Mouse (Mus musculus): Measurements from ENCODE around the gene Ikzf2. TPM values are rescaled to one million over a fixed set of nuclear protein-coding genes. Genes with fewer than 3 reads are reported as not detected.
A peak's percentile ranks its signal among the peaks of the same experiment; 100 is the strongest.

The Ikzf2 gene
- polyA plus RNA-seq, 1 experiment from 2014 or later = 5.0 TPM

- 4% methylated on average over 4 of the region's 4 CpGs for WGBS
- ATAC-seq = no peak
Measured at GRCm38 (mm10) chr1:69688118-69688517, 1.1 kb upstream of the Ikzf2 start.

DNA sequence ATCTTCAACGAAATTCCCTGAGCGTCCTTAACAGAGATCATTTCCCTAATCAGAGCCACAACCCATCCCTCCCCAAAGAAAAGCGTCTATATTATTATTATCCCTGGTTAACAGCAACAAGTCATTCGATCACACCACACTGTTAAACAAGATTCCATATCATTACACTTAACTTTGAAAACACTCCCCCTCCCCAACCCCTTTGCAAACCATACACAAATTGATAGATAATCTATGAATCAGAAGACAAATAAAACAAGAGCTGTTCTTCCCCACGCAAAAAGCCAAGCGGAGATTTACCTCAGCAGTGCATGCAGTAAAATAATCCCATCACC is 337 bp downstream of the Ikzf2 start:
- Histone ChIP-seq H3K9ac (replicated peaks; ENCODE audit: low read depth, low read length) (peak overlapping the region; percentile 81), H3K4me1 (replicated peaks; ENCODE audit: control insufficient read depth, insufficient read depth, low read length) (peaks cover 13% of the 10 kb centered on the region), H3K4me2 (ENCODE audit: low read length) (peak overlapping the region; percentile 86), H3K9me3 (ENCODE audit: control insufficient read depth, low read length) (no peaks in the 10 kb centered on the region), H3K4me3 (replicated peaks; ENCODE audit: low read length) (peak overlapping the region; percentile 90), H3K27me3 (replicated peaks; ENCODE audit: control insufficient read depth, insufficient read depth, low read length) (no peaks in the 10 kb centered on the region), H3K27ac (ENCODE audit: low read length) (peak overlapping the region; percentile 88), H3K36me3 (ENCODE audit: control insufficient read depth, insufficient read depth) (no peaks in the 10 kb centered on the region)
- ATAC-seq = no peak
- WGBS = 0% methylated on average over 6 of the region's 6 CpGs

More at GRCm38 (mm10) chr1:69688118-69688517, 1.1 kb upstream of the Ikzf2 start:
- peaks cover 13% of the 10 kb centered on the region for H3K4me1 ChIP-seq (replicated peaks; ENCODE audit: control insufficient read depth, insufficient read depth, low read length)
- no peaks in the 10 kb centered on the region for H3K9me3 ChIP-seq (ENCODE audit: control insufficient read depth, low read length)
- H3K36me3 ChIP-seq (ENCODE audit: control insufficient read depth, insufficient read depth) = no peaks in the 10 kb centered on the region
- no peak overlapping the region for H3K9ac ChIP-seq (replicated peaks; ENCODE audit: low read depth, low read length)
- H3K4me2 ChIP-seq (ENCODE audit: low read length) = peak overlapping the region; percentile 80
- peak overlapping the region; percentile 90 for H3K4me3 ChIP-seq (replicated peaks; ENCODE audit: low read length)
- H3K27me3 ChIP-seq (replicated peaks; ENCODE audit: control insufficient read depth, insufficient read depth, low read length) = no peaks in the 10 kb centered on the region
- no peak overlapping the region for H3K27ac ChIP-seq (ENCODE audit: low read length)

- Histone ChIP-seq H3K4me1 (replicated peaks; ENCODE audit: control insufficient read depth, insufficient read depth, low read length) (peaks cover 13% of the 10 kb centered on the region), H3K4me3 (replicated peaks; ENCODE audit: low read length) (peak overlapping the region; percentile 90), H3K27me3 (replicated peaks; ENCODE audit: control insufficient read depth, insufficient read depth, low read length) (no peaks in the 10 kb centered on the region), H3K4me2 (ENCODE audit: low read length) (peak overlapping the region; percentile 86), H3K27ac (ENCODE audit: low read length) (no peak overlapping the region), H3K9ac (replicated peaks; ENCODE audit: low read depth, low read length) (peak overlapping the region; percentile 81), H3K9me3 (ENCODE audit: control insufficient read depth, low read length) (no peaks in the 10 kb centered on the region), H3K36me3 (ENCODE audit: control insufficient read depth, insufficient read depth) (no peaks in the 10 kb centered on the region)
- under 1% methylated on average over 13 of the region's 15 CpGs for WGBS
- no peak for ATAC-seq
Measured at GRCm38 (mm10) chr1:69685890-69686490, 1.1 kb downstream of the Ikzf2 start.

DNA sequence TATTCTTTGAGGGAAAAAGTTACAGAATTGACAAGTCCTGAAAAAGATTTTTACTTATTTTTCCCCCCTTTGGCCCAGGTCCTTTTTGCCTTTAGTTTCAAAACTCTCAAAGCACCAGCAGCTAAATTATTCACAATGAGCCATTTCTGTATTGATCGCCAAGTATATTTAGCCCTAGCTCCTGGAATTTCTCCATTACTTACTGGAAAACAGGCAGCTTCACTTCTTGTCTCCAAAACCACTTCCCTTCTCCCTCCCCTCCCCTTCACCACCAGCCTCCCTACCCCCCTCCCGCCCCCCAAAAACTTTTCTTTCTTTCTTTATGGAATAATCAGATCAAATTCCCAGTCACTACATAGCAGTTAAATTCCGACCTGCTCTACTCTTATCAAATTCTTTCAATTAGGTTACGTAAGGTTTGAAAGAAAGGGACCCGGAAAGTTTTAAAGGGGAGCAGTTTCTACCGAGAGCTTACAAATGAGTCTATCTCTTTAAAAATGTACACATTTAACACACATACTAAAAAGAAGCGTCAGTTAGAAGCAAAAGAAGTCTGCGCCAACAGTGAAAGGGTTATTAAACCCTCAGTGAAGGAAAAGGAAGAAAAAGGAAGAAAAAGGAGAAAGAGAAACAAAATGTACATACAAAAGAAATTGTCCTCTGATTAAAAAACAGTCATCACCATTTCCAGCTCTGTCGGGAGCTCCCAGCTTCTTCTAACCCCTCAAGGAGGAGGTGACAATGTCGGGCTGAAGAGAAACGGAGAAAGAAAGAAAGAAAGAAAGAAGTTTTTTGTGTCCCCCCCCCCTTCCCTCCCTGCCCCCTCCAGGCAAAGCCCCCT is 1.8 kb downstream of the Ikzf2 start:
- ATAC-seq = no peak
- Histone ChIP-seq H3K36me3 (ENCODE audit: control insufficient read depth, insufficient read depth) (no peaks in the 10 kb centered on the region), H3K4me3 (replicated peaks; ENCODE audit: low read length) (peak overlapping the region; percentile 90), H3K9me3 (ENCODE audit: control insufficient read depth, low read length) (no peaks in the 10 kb centered on the region), H3K9ac (replicated peaks; ENCODE audit: low read depth, low read length) (peak overlapping the region; percentile 23), H3K4me1 (replicated peaks; ENCODE audit: control insufficient read depth, insufficient read depth, low read length) (peaks cover 13% of the 10 kb centered on the region), H3K4me2 (ENCODE audit: low read length) (peak overlapping the region; percentile 86), H3K27me3 (replicated peaks; ENCODE audit: control insufficient read depth, insufficient read depth, low read length) (no peaks in the 10 kb centered on the region), H3K27ac (ENCODE audit: low read length) (no peak overlapping the region)
- under 1% methylated on average over 11 of the region's 11 CpGs for WGBS

DNA sequence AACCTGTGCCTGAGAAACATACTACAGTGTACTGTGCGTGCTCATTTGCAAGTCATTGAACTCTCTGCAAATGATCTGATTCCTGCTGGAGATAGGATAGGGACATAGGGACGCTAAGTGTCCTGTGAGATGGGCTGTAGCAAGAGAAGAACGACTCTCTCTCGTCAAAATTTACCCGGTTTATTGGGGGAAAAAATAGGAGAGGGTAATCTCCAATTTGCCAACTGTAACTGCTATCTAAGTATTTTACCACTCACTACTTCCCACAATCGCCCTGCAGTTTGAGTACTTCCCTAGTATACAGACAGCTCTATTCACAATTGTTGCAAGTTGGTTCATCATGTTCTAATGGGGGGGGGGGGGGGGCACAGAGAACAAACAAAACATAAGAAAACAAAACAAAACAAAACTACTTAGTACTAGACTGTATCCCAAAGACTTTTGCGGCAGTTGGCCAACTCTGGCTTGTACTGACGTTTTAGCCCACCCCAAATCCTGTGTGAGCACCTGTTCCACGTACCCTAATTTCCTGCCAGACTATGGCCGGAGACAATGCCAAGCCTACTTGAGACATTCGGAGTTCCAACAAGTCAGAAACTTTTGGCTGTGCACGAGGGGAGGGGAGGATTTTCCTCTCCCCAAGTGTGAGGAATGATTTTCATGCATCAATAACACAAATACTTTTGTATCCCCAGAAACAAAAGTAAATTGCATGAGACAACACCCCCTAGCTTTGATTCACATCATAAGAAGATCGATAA is 2.6 kb downstream of the Ikzf2 start:
- Histone ChIP-seq H3K4me3 (replicated peaks; ENCODE audit: low read length) (peak overlapping the region; percentile 90), H3K4me2 (ENCODE audit: low read length) (peak overlapping the region; percentile 86), H3K9ac (replicated peaks; ENCODE audit: low read depth, low read length) (no peak overlapping the region), H3K4me1 (replicated peaks; ENCODE audit: control insufficient read depth, insufficient read depth, low read length) (peaks cover 13% of the 10 kb centered on the region), H3K9me3 (ENCODE audit: control insufficient read depth, low read length) (no peaks in the 10 kb centered on the region), H3K27ac (ENCODE audit: low read length) (no peak overlapping the region), H3K27me3 (replicated peaks; ENCODE audit: control insufficient read depth, insufficient read depth, low read length) (no peaks in the 10 kb centered on the region), H3K36me3 (ENCODE audit: control insufficient read depth, insufficient read depth) (no peaks in the 10 kb centered on the region)
- 23% methylated on average over 13 of the region's 13 CpGs for WGBS
- no peak for ATAC-seq

DNA sequence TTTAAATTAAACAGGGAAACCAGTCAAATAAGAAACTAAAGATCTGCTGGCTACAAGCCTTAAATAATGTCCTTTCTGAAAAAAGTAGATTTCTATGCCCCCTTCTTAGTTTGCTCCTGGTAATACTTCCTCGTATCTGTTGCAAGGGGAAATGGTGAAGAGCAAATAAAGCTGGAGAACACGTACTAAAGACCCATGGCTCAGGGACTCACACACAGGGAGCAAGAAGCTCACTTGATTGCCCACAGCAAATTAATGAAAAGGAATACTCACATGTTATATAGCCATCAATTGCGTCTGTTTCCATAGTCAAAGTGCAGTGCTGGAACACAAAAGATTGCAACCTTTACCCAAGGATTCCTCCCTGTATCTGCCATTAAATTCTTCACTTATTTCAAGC is 3.2 kb downstream of the Ikzf2 start:
- H3K4me2 ChIP-seq (ENCODE audit: low read length) = no peak overlapping the region
- H3K27ac ChIP-seq (ENCODE audit: low read length) = no peak overlapping the region
- no peaks in the 10 kb centered on the region for H3K36me3 ChIP-seq (ENCODE audit: control insufficient read depth, insufficient read depth)
- WGBS = 68% methylated on average over 3 of the region's 3 CpGs
- H3K4me1 ChIP-seq (replicated peaks; ENCODE audit: control insufficient read depth, insufficient read depth, low read length) = peaks cover 13% of the 10 kb centered on the region
- no peak overlapping the region for H3K9ac ChIP-seq (replicated peaks; ENCODE audit: low read depth, low read length)
- H3K4me3 ChIP-seq (replicated peaks; ENCODE audit: low read length) = no peak overlapping the region
- no peaks in the 10 kb centered on the region for H3K27me3 ChIP-seq (replicated peaks; ENCODE audit: control insufficient read depth, insufficient read depth, low read length)
- no peaks in the 10 kb centered on the region for H3K9me3 ChIP-seq (ENCODE audit: control insufficient read depth, low read length)
- ATAC-seq = no peak

- peaks cover 13% of the 10 kb centered on the region for H3K4me1 ChIP-seq (replicated peaks; ENCODE audit: control insufficient read depth, insufficient read depth, low read length)
- H3K9me3 ChIP-seq (ENCODE audit: control insufficient read depth, low read length) = no peaks in the 10 kb centered on the region
- H3K4me2 ChIP-seq (ENCODE audit: low read length) = no peak overlapping the region
- no peak overlapping the region for H3K9ac ChIP-seq (replicated peaks; ENCODE audit: low read depth, low read length)
- no peaks in the 10 kb centered on the region for H3K27me3 ChIP-seq (replicated peaks; ENCODE audit: control insufficient read depth, insufficient read depth, low read length)
- no peak for ATAC-seq
- WGBS = 88% methylated on average over 8 of the region's 8 CpGs
- H3K4me3 ChIP-seq (replicated peaks; ENCODE audit: low read length) = no peak overlapping the region
- no peak overlapping the region for H3K27ac ChIP-seq (ENCODE audit: low read length)
- no peaks in the 10 kb centered on the region for H3K36me3 ChIP-seq (ENCODE audit: control insufficient read depth, insufficient read depth)
Measured at GRCm38 (mm10) chr1:69683058-69683457, 4.0 kb downstream of the Ikzf2 start.

DNA sequence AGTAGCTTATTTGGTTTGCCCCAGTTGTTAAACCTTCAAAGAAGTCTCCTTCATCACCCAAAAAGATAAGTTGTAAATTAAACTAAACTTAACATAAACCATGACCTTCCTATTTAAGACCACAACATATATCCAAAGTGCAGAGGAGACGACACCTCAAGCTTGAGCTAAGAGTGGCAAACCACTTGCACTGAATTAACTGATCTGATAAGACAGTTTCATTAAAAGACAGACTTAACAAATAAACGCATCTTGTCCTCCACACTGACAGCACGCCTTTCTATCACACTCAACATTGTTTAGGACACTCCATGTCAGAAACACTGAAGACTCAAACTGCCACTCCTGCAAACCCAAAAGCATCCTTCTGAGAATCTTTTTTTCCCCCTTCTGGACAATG is 4.8 kb downstream of the Ikzf2 start:
- H3K27ac ChIP-seq (ENCODE audit: low read length) = no peak overlapping the region
- H3K36me3 ChIP-seq (ENCODE audit: control insufficient read depth, insufficient read depth) = no peaks in the 10 kb centered on the region
- no peak overlapping the region for H3K4me3 ChIP-seq (replicated peaks; ENCODE audit: low read length)
- H3K9me3 ChIP-seq (ENCODE audit: control insufficient read depth, low read length) = no peaks in the 10 kb centered on the region
- 86% methylated on average over 3 of the region's 3 CpGs for WGBS
- no peak for ATAC-seq
- H3K4me1 ChIP-seq (replicated peaks; ENCODE audit: control insufficient read depth, insufficient read depth, low read length) = peaks cover 13% of the 10 kb centered on the region
- H3K9ac ChIP-seq (replicated peaks; ENCODE audit: low read depth, low read length) = no peak overlapping the region
- no peak overlapping the region for H3K4me2 ChIP-seq (ENCODE audit: low read length)
- no peaks in the 10 kb centered on the region for H3K27me3 ChIP-seq (replicated peaks; ENCODE audit: control insufficient read depth, insufficient read depth, low read length)

- H3K36me3 ChIP-seq (ENCODE audit: control insufficient read depth, insufficient read depth) = no peaks in the 10 kb centered on the region
- H3K4me2 ChIP-seq (ENCODE audit: low read length) = no peak overlapping the region
- H3K27ac ChIP-seq (ENCODE audit: low read length) = no peak overlapping the region
- 63% methylated on average over 5 of the region's 5 CpGs for WGBS
- H3K4me1 ChIP-seq (replicated peaks; ENCODE audit: control insufficient read depth, insufficient read depth, low read length) = peaks cover 10% of the 10 kb centered on the region
- no peak overlapping the region for H3K9ac ChIP-seq (replicated peaks; ENCODE audit: low read depth, low read length)
- no peak for ATAC-seq
- H3K9me3 ChIP-seq (ENCODE audit: control insufficient read depth, low read length) = no peaks in the 10 kb centered on the region
- no peak overlapping the region for H3K4me3 ChIP-seq (replicated peaks; ENCODE audit: low read length)
- no peaks in the 10 kb centered on the region for H3K27me3 ChIP-seq (replicated peaks; ENCODE audit: control insufficient read depth, insufficient read depth, low read length)
Measured at GRCm38 (mm10) chr1:69681003-69681402, 6.0 kb downstream of the Ikzf2 start.

Measured in forebrain, embryonic 16.5 days (tissue).